Mouse (Mus musculus) lung, embryonic 15.5 days (tissue): ENCODE measurements at regions not wholly inside any gene's neighbourhood (a gene's known extent, or its start where the extent isn't known, plus 50 kb on each side); places are given as distances from the start of the nearest gene placed in this dataset.

Experiments
- ATAC-seq: fragments of 200-750 bp; cut with Nextera tagmentation; 2 replicates; pipeline ENCODE4 v1.8.0; 2017; ENCODE audit warnings: moderate number of reproducible peaks, borderline replicate concordance; ENCODE audit not compliant: low FRiP score, low TSS enrichment; ENCODE audit errors: extremely low read depth
- H3K27ac ChIP-seq: fragments of 300-500 bp; sonication (generic); 2 replicates; pipeline ENCODE4 v1.5.1; 2015; ENCODE audit warnings: moderate library complexity, mild to moderate bottlenecking, inconsistent platforms
- H3K27me3 ChIP-seq: fragments of 300-500 bp; sonication (generic); 2 replicates; pipeline ENCODE4 v1.6.1; 2015; ENCODE audit warnings: inconsistent platforms
- H3K36me3 ChIP-seq: fragments of 300-500 bp; sonication (generic); 2 replicates; pipeline ENCODE4 v1.6.1; 2015; ENCODE audit warnings: inconsistent platforms
- H3K4me1 ChIP-seq: fragments of 300-500 bp; sonication (generic); 2 replicates; pipeline ENCODE4 v1.6.1; 2015; ENCODE audit warnings: inconsistent platforms
- H3K4me2 ChIP-seq: fragments of 300-500 bp; sonication (generic); 2 replicates; pipeline ENCODE4 v1.6.1; 2015; ENCODE audit warnings: inconsistent platforms, mild to moderate bottlenecking, moderate library complexity
- H3K4me3 ChIP-seq: fragments of 300-500 bp; sonication (generic); 2 replicates; pipeline ENCODE4 v1.5.1; 2015; ENCODE audit warnings: mild to moderate bottlenecking, inconsistent platforms
- H3K9ac ChIP-seq: fragments of 300-500 bp; sonication (generic); 2 replicates; pipeline ENCODE4 v1.6.1; 2015; ENCODE audit warnings: inconsistent platforms
- H3K9me3 ChIP-seq: fragments of 300-500 bp; sonication (generic); 2 replicates; pipeline ENCODE4 v1.6.1; 2016; ENCODE audit warnings: inconsistent platforms
- WGBS: fragments of 180-500 bp; shearing (Covaris S2); methylation state at CpG from one replicate; pipeline ENCODE4 v1.1.7; 2015; 5-methylcytosine and 5-hydroxymethylcytosine counted together

DNA sequence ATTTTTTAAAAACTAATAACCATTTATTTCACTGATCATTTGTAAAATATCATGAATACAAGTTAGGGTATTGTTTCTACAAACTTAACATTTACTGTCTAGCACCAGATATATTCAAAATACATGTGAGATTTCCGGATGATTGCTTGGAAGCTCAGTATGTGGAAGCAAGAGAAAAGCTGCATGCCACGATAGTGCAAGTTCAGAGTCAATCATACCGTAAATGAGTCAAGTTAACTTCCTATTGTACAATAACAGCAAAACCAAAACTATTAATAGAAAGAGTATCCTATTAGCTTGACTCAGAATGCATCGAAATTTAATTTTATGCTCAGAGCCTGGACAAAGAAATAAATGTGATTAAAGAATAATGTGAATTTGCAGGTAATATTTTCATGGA lies 1284.6 kb upstream of the Cited2 start:
- H3K4me3 ChIP-seq, result no peak overlapping the region
- no peaks in the 10 kb centered on the region for H3K36me3 ChIP-seq
- WGBS, result 78% methylated on average over 4 of the region's 4 CpGs
- H3K9ac ChIP-seq, result no peak overlapping the region
- H3K4me2 ChIP-seq, result no peak overlapping the region
- ATAC-seq, result no peak
- H3K27me3 ChIP-seq, result no peaks in the 10 kb centered on the region
- H3K9me3 ChIP-seq, result no peaks in the 10 kb centered on the region
- no peak overlapping the region for H3K27ac ChIP-seq
- peaks cover 4% of the 10 kb centered on the region; the same call in 1 of the 2 replicates for H3K4me1 ChIP-seq

DNA sequence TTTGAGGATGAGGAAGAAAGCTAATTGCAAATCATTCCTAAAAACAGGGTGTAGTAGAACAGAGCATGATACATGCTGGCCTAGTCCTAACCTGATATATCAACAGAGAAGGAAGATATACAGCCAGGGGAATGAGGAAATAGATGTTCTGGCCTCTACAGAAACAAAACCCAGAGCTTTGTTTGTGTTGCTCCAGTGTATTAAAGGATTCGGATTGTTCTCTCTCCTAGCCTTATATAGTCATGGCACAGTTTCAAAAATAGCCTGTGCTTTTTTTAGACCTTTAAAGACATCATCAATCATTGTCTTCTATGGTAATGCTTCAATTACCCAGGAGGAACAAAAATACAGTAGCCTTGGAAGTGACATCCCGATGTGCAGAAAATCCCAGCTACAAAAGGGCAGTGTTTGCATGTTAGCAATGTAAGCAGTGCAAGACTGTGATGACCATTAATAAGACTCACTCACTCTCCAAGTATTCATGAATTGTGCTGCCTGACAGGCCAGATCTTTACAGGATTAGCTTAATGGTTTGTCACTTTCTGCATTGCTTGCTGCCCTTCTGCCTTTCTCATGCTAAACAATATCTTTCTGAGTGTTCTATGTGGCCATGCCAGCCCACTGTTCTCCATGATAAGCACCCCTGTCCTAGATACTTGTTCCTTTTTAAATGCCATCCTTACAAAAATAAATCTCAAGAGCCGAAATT lies 1281.9 kb upstream of the Cited2 start:
- Histone ChIP-seq H3K27ac (no peak overlapping the region), H3K27me3 (no peaks in the 10 kb centered on the region), H3K9me3 (no peaks in the 10 kb centered on the region), H3K4me3 (no peak overlapping the region), H3K4me1 (peaks cover 4% of the 10 kb centered on the region; the same call in 1 of the 2 replicates), H3K9ac (no peak overlapping the region), H3K4me2 (no peak overlapping the region), H3K36me3 (no peaks in the 10 kb centered on the region)
- WGBS, result 28% methylated on average over 3 of the region's 3 CpGs
- ATAC-seq, result no peak

DNA sequence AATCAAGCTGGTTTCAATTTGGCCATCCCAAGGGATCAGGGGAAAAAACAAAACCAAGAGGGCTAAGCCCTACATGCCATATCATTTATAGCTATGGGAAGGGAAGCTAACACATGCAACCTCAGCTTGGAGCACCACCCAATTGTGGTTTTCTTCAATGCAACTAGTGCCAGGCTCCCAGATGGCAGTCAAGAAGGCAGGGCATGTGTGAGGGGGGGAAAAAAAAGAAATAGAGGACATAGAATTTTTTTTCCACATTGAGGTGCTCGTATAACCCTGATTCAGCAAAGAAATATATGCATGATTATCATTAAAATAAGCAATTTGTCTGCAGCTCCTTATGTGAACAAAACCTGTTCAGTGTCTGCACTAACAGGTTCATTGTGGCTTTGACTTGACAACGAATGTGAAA lies 1281.4 kb upstream of the Cited2 start:
- no peaks in the 10 kb centered on the region for H3K36me3 ChIP-seq
- 81% methylated on average over 2 of the region's 2 CpGs for WGBS
- no peak overlapping the region for H3K9ac ChIP-seq
- no peaks in the 10 kb centered on the region for H3K9me3 ChIP-seq
- no peak overlapping the region for H3K4me3 ChIP-seq
- peaks cover 4% of the 10 kb centered on the region; the same call in 1 of the 2 replicates for H3K4me1 ChIP-seq
- H3K27me3 ChIP-seq, result no peaks in the 10 kb centered on the region
- H3K27ac ChIP-seq, result no peak overlapping the region
- H3K4me2 ChIP-seq, result no peak overlapping the region
- no peak for ATAC-seq

DNA sequence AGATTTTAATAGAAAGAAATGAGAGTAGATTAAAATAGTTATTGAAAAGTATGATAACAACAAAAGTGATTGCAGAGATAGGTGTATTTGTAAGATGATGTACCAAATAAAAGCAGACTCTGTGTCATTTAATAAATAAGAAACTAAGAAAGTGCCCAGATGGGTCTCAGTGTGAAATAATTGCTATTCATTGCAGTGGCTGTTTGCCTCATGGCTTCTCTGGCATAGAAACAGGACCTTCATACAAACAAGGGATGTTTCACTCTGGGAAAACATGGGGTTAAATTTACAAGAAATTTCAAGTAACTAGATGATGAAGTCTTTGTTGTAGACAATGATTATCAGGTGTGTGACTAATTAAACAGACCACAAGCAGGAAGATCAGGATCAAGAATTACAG lies 1279.1 kb upstream of the Cited2 start:
- Histone ChIP-seq H3K27ac (no peak overlapping the region), H3K36me3 (no peaks in the 10 kb centered on the region), H3K4me3 (no peak overlapping the region), H3K4me2 (no peak overlapping the region), H3K4me1 (peaks cover 4% of the 10 kb centered on the region; the same call in 1 of the 2 replicates), H3K9ac (no peak overlapping the region), H3K27me3 (no peaks in the 10 kb centered on the region), H3K9me3 (no peaks in the 10 kb centered on the region)
- ATAC-seq, result no peak

DNA sequence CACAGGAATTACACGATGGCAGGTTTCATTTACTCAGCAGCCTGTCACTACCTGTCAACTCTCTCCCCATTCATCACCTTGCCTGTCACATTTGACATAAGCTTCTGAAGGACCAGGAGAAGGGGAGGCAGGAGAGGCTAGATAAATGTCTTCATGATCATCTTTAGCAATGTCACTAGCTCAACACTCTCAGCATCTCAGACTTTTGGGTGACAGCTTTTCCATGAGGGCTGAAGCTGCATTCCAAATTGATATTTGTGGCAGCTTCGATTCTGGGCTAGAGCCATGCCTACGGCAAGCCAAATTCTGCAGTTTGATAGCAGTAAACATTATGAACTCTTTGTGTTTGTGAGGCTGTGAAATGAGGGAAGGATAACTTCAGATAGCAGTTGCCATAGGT lies 1255.1 kb upstream of the Cited2 start:
- no peak for ATAC-seq
- Histone ChIP-seq H3K9me3 (no peaks in the 10 kb centered on the region), H3K9ac (no peak overlapping the region), H3K4me2 (no peak overlapping the region), H3K36me3 (no peaks in the 10 kb centered on the region), H3K27me3 (no peaks in the 10 kb centered on the region), H3K4me1 (no peaks in the 10 kb centered on the region), H3K4me3 (no peak overlapping the region), H3K27ac (no peak overlapping the region)
- 47% methylated on average over 3 of the region's 3 CpGs for WGBS

DNA sequence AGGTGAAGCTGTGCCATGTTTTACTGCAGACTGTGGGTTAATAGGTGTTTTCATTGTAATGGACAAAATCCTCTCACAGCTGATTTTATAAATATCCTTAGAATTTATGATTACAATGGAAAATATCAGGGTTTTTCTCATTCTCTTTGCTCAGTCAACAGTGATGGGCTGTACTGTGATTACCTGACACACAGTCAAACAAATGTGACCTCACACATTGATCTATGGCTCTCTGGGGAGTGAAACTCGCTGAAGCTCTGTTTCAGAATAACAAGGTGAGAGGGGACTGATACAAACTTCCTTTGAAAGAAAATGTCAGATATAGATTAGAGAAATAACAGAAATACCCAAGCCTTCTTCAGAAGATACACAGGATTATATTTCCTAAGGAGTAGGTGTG lies 1253.3 kb upstream of the Cited2 start:
- Histone ChIP-seq H3K9ac (no peak overlapping the region), H3K4me3 (no peak overlapping the region), H3K27me3 (no peaks in the 10 kb centered on the region), H3K4me1 (no peaks in the 10 kb centered on the region), H3K4me2 (no peak overlapping the region), H3K27ac (no peak overlapping the region), H3K9me3 (no peaks in the 10 kb centered on the region), H3K36me3 (no peaks in the 10 kb centered on the region)
- no peak for ATAC-seq
- 7% methylated on average over 1 of the region's 1 CpGs for WGBS

DNA sequence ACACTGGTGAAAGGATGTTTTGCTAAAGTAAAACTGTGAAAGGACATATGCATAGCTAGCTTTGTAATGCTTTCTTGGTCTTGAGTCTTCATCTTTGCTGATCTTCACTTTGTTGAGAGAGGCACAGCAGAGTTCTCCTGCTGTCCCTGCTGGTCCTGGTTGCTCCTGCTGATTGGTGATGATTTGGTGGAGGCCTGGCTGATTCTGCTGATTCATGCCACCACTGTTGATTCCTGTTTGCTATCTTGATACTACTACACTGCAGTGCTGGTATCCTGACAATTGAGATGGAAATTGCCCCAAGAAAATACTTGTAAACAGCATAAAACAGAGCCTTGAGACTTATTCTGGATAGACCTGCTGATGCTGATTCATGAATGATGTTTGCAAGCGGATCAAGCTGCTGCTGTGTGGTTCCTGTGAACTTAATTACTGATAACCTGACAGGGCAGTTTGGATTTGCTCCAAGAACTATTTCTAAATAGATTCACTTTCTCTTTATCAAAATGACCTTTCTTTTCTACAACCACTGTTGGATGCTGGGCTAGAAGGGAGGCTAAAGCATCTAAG lies 1249.0 kb upstream of the Cited2 start:
- Histone ChIP-seq H3K9me3 (no peaks in the 10 kb centered on the region), H3K4me2 (no peak overlapping the region), H3K27ac (no peak overlapping the region), H3K4me3 (no peak overlapping the region), H3K4me1 (no peaks in the 10 kb centered on the region), H3K9ac (no peak overlapping the region), H3K27me3 (no peaks in the 10 kb centered on the region), H3K36me3 (no peaks in the 10 kb centered on the region)
- ATAC-seq, result no peak
- WGBS, result 28% methylated on average over 1 of the region's 1 CpGs

DNA sequence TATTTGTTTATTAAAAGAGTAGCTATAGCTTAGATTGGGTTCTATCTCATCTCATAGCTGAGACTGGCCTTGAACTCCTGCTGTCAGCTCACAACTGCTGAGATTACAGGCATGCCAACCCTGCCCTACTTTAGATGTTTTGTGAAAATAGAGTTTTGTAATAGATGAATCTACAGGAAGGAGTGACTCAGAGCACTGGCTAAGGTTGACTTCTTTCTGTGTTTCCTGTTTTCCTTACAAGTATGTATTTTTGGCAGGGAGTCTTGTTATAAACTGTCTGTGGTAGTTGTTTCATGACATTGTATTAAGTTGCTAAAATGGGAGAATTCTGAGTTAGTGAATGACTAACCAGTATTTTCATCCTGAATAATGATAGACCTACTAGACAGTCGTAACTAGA lies 1224.4 kb upstream of the Cited2 start:
- Histone ChIP-seq H3K4me2 (no peak overlapping the region), H3K4me3 (no peak overlapping the region), H3K27ac (no peak overlapping the region), H3K36me3 (no peaks in the 10 kb centered on the region), H3K9ac (no peak overlapping the region), H3K4me1 (no peaks in the 10 kb centered on the region), H3K27me3 (no peaks in the 10 kb centered on the region), H3K9me3 (no peaks in the 10 kb centered on the region)
- 80% methylated on average over 1 of the region's 1 CpGs for WGBS
- no peak for ATAC-seq

DNA sequence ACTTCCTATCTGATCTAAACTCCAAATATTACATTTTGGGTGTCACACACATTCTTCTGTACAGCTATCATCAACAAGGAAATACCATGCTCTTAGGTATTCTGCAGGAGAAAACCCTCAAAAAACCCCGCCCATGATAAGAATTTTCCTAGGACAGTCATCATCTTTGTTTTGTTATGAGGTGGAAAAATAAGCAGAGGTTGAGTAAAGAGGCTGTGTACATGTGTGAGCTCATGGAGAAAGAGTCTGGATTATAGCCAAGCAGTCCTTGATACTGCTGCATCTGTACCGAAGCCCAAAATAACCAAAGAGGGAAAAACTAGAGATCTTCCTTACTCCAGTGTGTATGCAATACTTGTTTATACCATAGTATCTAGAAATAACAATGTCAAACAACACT lies 1215.3 kb upstream of the Cited2 start:
- no peak overlapping the region for H3K27ac ChIP-seq
- ATAC-seq, result no peak
- H3K4me2 ChIP-seq, result no peak overlapping the region
- 56% methylated on average over 2 of the region's 2 CpGs for WGBS
- H3K36me3 ChIP-seq, result no peaks in the 10 kb centered on the region
- no peaks in the 10 kb centered on the region for H3K27me3 ChIP-seq
- H3K4me3 ChIP-seq, result no peak overlapping the region
- no peaks in the 10 kb centered on the region for H3K9me3 ChIP-seq
- H3K9ac ChIP-seq, result no peak overlapping the region
- H3K4me1 ChIP-seq, result no peaks in the 10 kb centered on the region

DNA sequence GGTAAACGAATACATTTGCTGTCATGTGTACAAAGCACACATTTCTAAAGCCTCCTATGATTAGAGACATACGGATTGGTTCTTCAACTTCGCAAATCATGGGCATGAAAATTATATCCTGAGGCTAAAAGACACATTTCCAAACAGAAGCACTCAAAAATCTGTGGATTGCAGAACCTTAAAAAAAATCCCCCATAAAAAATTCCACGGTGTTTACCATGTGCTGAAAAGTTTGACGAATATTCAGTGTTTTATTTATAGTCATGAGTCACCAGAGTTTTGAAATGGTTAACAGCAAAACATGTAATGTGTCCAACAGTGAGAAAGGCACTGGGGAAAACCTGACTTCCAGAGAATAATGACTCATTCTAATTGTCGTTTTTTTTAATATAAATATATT lies 1214.9 kb upstream of the Cited2 start:
- Histone ChIP-seq H3K9ac (no peak overlapping the region), H3K9me3 (no peaks in the 10 kb centered on the region), H3K36me3 (no peaks in the 10 kb centered on the region), H3K4me3 (no peak overlapping the region), H3K4me1 (no peaks in the 10 kb centered on the region), H3K4me2 (no peak overlapping the region), H3K27ac (no peak overlapping the region), H3K27me3 (no peaks in the 10 kb centered on the region)
- no peak for ATAC-seq
- 57% methylated on average over 6 of the region's 6 CpGs for WGBS

DNA sequence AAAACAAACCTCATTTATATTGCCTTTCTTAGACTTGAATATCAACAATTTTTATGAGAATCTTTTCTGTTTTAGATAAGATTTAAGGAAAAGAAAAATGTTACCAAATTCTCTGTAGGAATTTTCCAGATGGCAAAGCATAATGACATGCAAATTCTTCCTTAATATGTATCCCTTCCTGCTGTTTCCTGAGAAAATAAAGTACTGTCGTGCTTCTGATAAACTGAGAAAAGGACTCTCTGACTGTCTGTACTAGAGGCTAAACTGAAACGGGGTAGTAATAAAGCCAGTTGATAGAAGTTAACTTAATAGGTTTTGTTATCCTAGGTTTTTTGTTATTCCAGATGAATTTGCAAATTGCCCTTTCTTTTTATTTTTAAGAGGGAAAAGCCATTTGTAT lies 1208.4 kb upstream of the Cited2 start:
- Histone ChIP-seq H3K36me3 (no peaks in the 10 kb centered on the region), H3K27ac (no peak overlapping the region), H3K4me3 (no peak overlapping the region), H3K9me3 (no peaks in the 10 kb centered on the region), H3K4me2 (no peak overlapping the region), H3K9ac (no peak overlapping the region), H3K27me3 (no peaks in the 10 kb centered on the region), H3K4me1 (no peaks in the 10 kb centered on the region)
- 57% methylated on average over 2 of the region's 2 CpGs for WGBS
- ATAC-seq, result no peak

DNA sequence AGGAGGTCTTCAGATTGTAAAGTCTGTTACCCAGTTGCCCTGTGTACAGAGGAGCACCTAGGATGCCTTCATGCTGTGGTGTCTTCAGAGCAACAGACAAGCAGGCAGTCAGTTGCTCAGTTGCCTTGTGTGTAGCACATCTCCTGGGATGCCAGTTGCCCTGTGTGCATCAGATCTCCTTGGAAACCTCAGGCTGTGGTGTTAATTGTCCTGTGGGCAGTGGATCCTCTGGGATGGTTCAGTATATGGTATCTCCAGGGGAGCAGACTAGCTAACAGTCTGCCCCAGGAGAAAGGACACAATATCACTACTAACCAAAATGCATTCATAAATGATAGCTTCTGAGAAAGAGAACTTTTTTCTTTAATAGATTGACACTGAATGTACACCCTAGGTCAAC lies 1201.1 kb upstream of the Cited2 start:
- no peaks in the 10 kb centered on the region for H3K27me3 ChIP-seq
- no peaks in the 10 kb centered on the region for H3K36me3 ChIP-seq
- no peak overlapping the region for H3K4me3 ChIP-seq
- no peak overlapping the region for H3K4me2 ChIP-seq
- H3K4me1 ChIP-seq, result no peaks in the 10 kb centered on the region
- ATAC-seq, result no peak
- H3K9ac ChIP-seq, result no peak overlapping the region
- no peak overlapping the region for H3K27ac ChIP-seq
- no peaks in the 10 kb centered on the region for H3K9me3 ChIP-seq

DNA sequence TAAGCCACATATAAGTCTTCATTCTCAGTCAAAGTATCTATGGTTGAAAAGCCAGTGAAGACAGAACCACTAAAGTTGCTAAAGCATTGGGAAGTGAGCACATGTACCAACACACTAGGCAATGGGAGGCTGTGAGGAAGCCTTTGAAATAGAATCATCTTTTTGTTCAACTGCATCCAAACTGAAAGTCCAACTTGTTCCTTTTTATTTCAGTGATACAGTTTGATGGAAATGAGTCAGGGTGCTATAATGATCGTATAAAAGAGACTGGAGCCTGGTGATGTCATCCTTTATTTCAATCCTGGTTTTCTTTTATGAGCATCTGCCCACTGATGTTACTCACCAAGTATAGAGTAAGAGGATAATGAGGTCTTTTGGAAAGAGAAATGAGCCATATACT lies 1198.9 kb upstream of the Cited2 start:
- Histone ChIP-seq H3K27ac (no peak overlapping the region), H3K9ac (no peak overlapping the region), H3K36me3 (no peaks in the 10 kb centered on the region), H3K4me2 (no peak overlapping the region), H3K4me1 (no peaks in the 10 kb centered on the region), H3K27me3 (no peaks in the 10 kb centered on the region), H3K9me3 (no peaks in the 10 kb centered on the region), H3K4me3 (no peak overlapping the region)
- 86% methylated on average over 1 of the region's 1 CpGs for WGBS
- ATAC-seq, result no peak
